Mouse (Mus musculus) right cerebral cortex, postnatal 36 days (tissue): ENCODE measurements at regions not wholly inside any gene's neighbourhood (a gene's known extent, or its start where the extent isn't known, plus 50 kb on each side); places are given as distances from the start of the nearest gene placed in this dataset.

Experiments
- DNase-seq, 2 experiments: peaks; one replicate each; pipeline ENCODE4 v3.0.0; 2022; ENCODE audit warnings: low spot score in 2 of 2, mixed read lengths in 1 of 2

GRCm38 (mm10) chrX:142540264-142540663, 140.9 kb upstream of the Tmem164 start:
- DNase-seq: peak; percentile 15 to 16

- DNase-seq: no peak
Observed at GRCm38 (mm10) chrX:142552196-142552595, 129.0 kb upstream of the Tmem164 start.

DNA sequence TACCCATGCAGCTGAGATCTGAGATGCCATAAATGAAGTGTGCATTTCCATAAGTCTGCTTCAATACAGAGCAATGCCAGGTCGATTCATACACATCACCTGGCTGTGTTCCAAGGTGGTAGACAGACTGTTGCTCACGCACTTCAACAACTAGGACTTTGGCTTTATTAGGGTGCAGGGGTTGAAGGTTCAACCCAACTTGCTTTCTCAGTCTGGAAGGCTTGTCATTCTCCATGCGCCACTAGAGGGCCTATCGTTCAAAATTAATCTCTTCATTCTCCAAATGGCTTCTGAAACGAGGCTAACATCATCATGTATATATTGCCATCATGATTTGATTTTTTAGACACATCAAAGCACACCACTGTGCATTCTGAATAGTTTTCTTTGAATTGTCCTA, 127.0 kb upstream of the Tmem164 start:
- no peak for DNase-seq

DNA sequence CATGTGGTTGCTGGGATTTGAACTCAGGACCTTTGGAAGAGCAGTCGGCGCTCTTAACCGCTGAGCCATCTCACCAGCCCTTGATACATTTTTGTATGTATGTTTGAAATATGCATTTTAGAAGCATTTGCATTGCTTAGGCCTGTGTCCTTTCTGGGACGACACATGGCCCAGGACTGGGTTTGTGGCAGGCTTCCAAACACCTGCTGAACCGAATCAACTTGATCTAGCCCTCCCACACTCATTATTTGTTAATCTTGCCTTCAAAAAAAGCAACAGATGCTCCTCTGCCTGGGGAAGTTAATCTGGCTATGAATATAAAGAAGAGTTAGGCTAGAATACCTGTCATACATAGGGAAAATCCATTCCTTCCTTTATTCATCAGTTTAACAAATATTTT, 123.7 kb upstream of the Tmem164 start:
- DNase-seq: no peak

DNA sequence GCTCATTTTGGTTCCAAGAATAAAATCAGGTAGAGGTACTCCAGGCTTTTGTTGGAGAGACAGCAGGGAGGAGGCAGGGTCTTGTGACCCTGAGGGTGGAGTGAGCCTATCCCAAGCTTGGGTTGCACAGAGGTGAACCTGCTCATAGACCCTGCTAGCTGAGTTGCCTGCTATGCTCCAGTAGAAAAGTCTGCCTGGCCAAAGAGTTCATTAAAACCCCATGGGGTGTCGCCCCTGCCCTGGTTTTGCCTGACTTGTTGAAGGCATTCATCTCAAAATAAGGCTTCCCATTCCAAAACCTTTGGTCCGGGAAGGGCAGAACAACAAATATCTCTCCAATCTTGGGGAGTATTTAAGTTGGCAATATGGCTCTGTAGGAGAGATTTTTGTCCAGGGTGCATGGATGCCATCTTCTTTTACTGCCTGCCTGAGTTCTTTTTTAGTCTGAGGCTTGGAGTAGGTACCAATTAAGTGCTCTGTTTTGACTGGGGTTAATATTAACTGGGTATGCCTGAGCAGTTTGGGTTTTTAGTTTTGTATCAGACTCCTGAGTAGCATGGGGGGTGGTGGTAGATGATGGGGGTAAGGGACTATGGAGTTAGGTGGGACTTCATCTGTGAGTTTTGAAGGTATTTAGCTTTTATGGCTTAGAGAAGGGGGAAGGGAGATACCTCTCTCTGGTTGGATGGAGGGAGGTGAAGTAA, 120.8 kb upstream of the Tmem164 start:
- DNase-seq: no peak

DNA sequence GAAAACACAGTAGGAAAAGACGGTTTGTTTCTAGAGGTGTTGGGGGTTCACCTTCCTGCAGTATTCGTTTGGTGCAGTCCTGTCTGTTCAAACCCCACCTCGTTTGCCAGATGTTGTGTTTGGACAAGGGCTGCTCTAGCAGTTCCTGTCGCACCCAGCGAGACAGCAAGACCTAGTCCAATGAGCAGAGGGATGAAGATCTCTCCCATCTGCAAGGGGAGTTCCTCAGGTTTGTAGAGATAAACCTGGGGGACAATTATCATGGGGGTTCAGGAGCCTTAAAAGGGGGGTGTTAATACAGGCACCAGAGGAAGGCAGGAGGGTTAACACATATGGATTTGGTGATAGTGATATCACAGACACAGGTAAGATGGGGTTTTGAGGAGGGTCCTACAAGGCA, 119.4 kb upstream of the Tmem164 start:
- no peak for DNase-seq

DNA sequence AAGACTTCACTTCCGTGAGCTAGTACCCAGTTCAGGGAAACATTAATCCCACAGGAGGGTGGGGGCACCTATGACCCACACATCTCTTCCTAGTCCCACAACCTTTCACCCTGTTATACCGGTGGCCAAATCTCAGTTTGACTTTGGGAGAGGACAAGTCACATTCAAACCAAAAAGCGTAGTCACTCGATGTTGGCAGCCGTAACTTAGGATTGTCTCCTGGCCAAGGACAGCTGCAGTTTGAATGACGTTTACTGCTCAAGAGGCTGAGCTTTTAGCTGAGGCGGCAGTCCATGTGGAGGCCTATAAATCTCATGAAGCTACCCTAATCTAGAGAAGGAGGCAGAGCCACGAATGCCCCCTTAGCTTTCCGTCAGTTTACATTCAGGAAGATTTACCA, 117.0 kb upstream of the Tmem164 start:
- DNase-seq: no peak

DNA sequence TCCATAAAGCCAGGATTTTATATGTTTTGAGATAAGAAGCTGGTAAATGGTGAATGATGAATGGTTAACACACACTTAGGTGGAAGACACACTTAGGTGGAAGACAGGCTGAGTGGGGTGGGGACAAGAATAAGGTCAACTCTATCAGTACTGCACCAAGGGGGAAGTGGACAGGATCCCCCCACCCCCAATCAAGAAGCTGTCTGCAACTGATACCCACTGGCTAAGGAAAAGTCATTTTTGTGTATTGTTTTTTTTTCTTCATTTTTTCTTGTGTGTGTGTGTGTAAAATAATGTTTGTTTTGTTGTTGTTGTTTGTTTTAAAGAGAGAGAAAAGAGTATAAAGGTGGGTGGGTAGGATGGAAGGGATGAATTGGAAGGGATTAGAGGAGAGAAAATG, 109.4 kb upstream of the Tmem164 start:
- DNase-seq: no peak

- DNase-seq: no peak
Observed at GRCm38 (mm10) chrX:142574022-142574421, 107.2 kb upstream of the Tmem164 start.

DNA sequence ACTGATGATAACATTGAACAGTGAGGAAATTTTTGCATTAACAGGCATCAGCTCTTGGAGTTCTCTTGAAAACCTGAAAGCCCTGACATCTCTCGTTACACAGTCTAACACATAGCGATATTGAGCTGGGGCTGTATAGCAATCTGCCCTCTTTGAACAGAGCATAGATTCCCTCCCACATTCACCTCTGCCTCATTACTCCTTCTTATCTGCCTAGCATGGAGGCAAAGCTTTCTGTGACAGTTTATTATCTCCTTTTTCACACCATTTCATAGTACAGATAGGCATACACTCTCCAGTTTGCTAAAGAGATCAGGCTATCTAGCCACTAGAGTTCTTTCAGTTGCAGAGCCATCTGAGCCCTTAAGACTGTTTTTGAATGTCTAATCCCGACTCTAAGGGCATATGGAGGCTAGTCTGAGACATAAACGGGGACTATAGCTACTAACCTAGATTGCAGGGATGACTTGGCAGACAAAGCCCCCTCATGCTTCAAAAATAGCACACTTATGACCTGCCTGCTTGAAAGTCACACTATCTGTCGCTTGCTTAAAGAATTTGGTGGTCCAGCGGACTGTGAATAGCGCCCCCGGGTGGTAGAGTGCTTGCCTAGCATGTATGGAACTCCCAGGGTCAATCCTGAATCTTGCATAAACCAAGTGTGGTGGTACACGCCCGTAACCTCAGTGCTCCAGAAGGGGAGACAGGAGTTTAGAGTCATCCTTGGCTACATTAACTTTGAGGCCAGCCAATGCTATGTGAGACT, 106.1 kb upstream of the Tmem164 start:
- DNase-seq: no peak

- DNase-seq: no peak
Observed at GRCm38 (mm10) chrX:142576127-142576526, 105.1 kb upstream of the Tmem164 start.

- no peak for DNase-seq
Observed at GRCm38 (mm10) chrX:142577449-142578081, 103.6 kb upstream of the Tmem164 start.

- no peak for DNase-seq
Observed at GRCm38 (mm10) chrX:142585281-142585680, 95.9 kb upstream of the Tmem164 start.

DNA sequence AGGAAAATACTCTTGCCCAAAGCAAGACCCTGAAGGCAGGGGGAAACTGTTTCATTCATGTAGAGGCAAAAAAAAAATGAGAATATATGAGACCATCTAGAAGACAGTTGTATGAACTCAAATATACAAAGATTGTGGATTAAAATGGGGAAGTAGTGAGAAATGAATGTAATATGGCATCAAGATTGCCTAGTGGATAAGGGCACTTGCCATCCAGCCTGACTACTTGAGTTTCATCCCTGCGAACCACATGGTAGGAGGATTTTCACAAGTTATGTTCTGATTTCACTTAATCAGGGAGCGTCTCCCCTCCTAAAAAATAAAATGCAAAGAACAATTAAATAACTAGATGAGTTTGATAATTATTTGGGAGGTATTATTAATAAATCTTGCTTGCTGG, 81.8 kb upstream of the Tmem164 start:
- no peak for DNase-seq

DNA sequence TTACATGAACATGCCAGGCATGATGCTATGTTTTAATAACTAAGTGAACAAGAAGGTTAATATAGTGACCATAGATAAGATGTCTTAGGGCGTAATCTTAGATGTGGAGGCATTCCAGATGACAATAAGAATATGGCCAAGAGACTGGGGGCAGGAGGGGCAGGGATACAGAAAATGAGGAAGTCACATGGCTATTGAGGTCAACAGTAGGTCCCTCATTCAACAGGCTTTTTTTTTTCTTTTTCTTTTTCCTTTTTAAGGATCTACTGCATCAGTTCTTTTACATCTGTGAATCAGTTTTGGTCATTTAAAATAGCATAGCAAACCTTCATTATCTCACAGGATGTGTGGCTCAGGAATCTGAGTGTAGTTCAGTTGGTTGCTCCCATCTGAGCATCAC, 80.4 kb upstream of the Tmem164 start:
- no peak for DNase-seq

GRCm38 (mm10) chrX:142605088-142605487, 76.1 kb upstream of the Tmem164 start:
- no peak for DNase-seq

GRCm38 (mm10) chrX:142606595-142607205, 74.5 kb upstream of the Tmem164 start:
- no peak for DNase-seq

GRCm38 (mm10) chrX:142616189-142616872, 64.9 kb upstream of the Tmem164 start:
- no peak for DNase-seq

GRCm38 (mm10) chrX:142618389-142618788, 62.8 kb upstream of the Tmem164 start:
- no peak for DNase-seq

GRCm38 (mm10) chrX:142623359-142623758, 57.8 kb upstream of the Tmem164 start:
- DNase-seq: no peak

DNA sequence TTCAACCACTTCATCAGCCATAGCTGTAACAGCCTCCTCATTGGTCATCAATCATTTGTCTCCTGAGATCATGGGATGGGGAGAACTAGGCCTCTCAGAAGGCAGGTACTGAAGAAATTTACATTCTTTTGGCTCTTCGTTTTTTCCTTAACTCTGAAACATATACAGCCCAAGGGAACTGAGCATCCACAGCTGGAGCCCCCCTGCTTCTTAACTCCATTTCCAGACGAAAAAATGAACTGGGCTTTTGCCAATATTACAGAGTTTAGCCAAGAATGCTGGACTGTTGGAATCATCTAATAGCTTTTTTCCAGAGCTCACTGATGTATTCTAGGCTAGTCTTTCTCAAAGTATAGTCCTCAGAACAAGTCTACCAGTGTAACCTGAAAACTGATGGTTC, 57.3 kb upstream of the Tmem164 start:
- DNase-seq: no peak
